Mouse (Mus musculus): ENCODE results near the gene 1700003E16Rik.

GRCm38 (mm10) chr6:83207361-83208049 is 51.3 kb downstream of the 1700003E16Rik start:
- TF ChIP-seq POLR2A (IDR thresholded peaks at IDR 0.05; ENCODE audit: borderline replicate concordance, low read depth, low read length) (no peak), CTCF (IDR thresholded peaks at IDR 0.05; ENCODE audit: low read depth, low read length) (no peak)

Measured in bone marrow macrophage, adult 2 months (primary cell).